ENCODE assay signal across 27 mouse cellular contexts in genomic region chr2:3541307-3542079, GRCm38 (mm10). TPM values are rescaled to one million over a fixed set of nuclear protein-coding genes. Genes with fewer than 3 reads are reported as not detected.
DNase-seq lines count a peak whose midpoint lies in the region; ATAC-seq and TF ChIP-seq lines count a peak whose summit lies in the region.
"Had no signal": no experiment of that assay in that cellular context is flagged by ENCODE, and none has a peak within 500 bp of the region (broad histone marks: within the 10 kb centered on the region; RNA-seq: fewer than 3 reads in every experiment).

No protein-coding gene starts in this region.

- H3K9ac ChIP-seq in lung, embryonic 14.5 days: no peak overlapping the region
- H3K9ac ChIP-seq in CH12.LX (ENCODE audit: insufficient read depth, low read depth): no peak overlapping the region
- no peak overlapping the region for H3K9ac ChIP-seq in intestine, embryonic 16.5 days (ENCODE audit: low read depth, low read length)
- H3K9ac ChIP-seq in stomach, embryonic 16.5 days (ENCODE audit: low read length): no peak overlapping the region
- H3K9ac ChIP-seq: heart, embryonic 15.5 days; hindbrain, embryonic 13.5 days; liver, embryonic 15.5 days; midbrain, embryonic 12.5 days had no signal

- H3K27ac ChIP-seq in lung, embryonic 14.5 days (ENCODE audit: low read depth): no peak overlapping the region
- no peak overlapping the region for H3K27ac ChIP-seq in CH12.LX (ENCODE audit: insufficient read depth, low read depth)
- H3K27ac ChIP-seq in intestine, embryonic 16.5 days (ENCODE audit: low read length): peak overlapping the region; percentile 41; the same call in 1 of the 2 replicates
- 0 out of 2 replicates have a peak overlapping the region, but pooled peaks have one; percentile 3 for H3K27ac ChIP-seq in stomach, embryonic 16.5 days (ENCODE audit: low read length)
- H3K27ac ChIP-seq: gastrocnemius, adult 2 months; heart, embryonic 10.5 days; heart, embryonic 15.5 days; hindbrain, embryonic 13.5 days; kidney, postnatal 0 days; liver, embryonic 15.5 days; midbrain, embryonic 12.5 days had no signal

- ATAC-seq in lung, embryonic 14.5 days (ENCODE audit: insufficient read depth): no peak
- no peak for ATAC-seq in intestine, embryonic 16.5 days
- ATAC-seq in stomach, embryonic 16.5 days (ENCODE audit: insufficient read depth, low FRiP score): no peak
- ATAC-seq in monocyte, adult 5-6 weeks (replicated peaks; ENCODE audit: insufficient number of reproducible peaks, low FRiP score, low TSS enrichment, poor library complexity, severe bottlenecking): no peak
- no peak for ATAC-seq in inflammation-experienced regulatory T-cells, adult 6 months
- ATAC-seq: activated CD4-positive, CD25-positive, alpha-beta regulatory T cell, adult 4 months; forebrain, embryonic 16.5 days had no signal

- no peak for TF ChIP-seq POLR2A in CH12.LX (IDR thresholded peaks at IDR 0.05; ENCODE audit: low read depth, low read length)

- no peak overlapping the region for H3K4me3 ChIP-seq in lung, embryonic 14.5 days (ENCODE audit: low read depth, low read length)
- no peak overlapping the region for H3K4me3 ChIP-seq in CH12.LX (replicated peaks in 1 of 3; ENCODE audit: low read depth in 2 of 3, low read length in 2 of 3, poor library complexity in 1 of 3)
- H3K4me3 ChIP-seq in intestine, embryonic 16.5 days (ENCODE audit: low read length): no peak overlapping the region
- H3K4me3 ChIP-seq in stomach, embryonic 16.5 days (replicated peaks; ENCODE audit: low read length): no peak overlapping the region
- H3K4me3 ChIP-seq: erythroblast, embryonic 14.5 days; gastrocnemius, adult 2 months; heart, embryonic 10.5 days; heart, embryonic 15.5 days; hindbrain, embryonic 13.5 days; liver, embryonic 15.5 days; midbrain, embryonic 12.5 days had no signal

- H3K4me2 ChIP-seq in lung, embryonic 14.5 days: no peak overlapping the region
- no peak overlapping the region for H3K4me2 ChIP-seq in CH12.LX (ENCODE audit: insufficient read depth, low read depth, poor library complexity, severe bottlenecking)
- no peak overlapping the region for H3K4me2 ChIP-seq in intestine, embryonic 16.5 days (ENCODE audit: low read depth, low read length)
- H3K4me2 ChIP-seq in stomach, embryonic 16.5 days (ENCODE audit: low read depth, low read length): no peak overlapping the region; the same call in 1 of the 2 replicates
- H3K4me2 ChIP-seq: heart, embryonic 15.5 days; hindbrain, embryonic 13.5 days; liver, embryonic 15.5 days; midbrain, embryonic 12.5 days had no signal

- WGBS in lung, embryonic 14.5 days: 51% methylated on average over 9 of the region's 9 CpGs
- 49% methylated on average over 9 of the region's 9 CpGs for WGBS in intestine, embryonic 16.5 days
- WGBS in stomach, embryonic 16.5 days: 42% methylated on average over 9 of the region's 9 CpGs

- dilution Hi-C loops in CH12.LX (cut with MboI; ENCODE audit: extremely low pct_ligation_motif_present, extremely low pct_unique_long_range_greater_than_20kb, low sequenced_read_pairs): no loop called here

- in situ Hi-C loops in CH12.LX (cut with MboI; ENCODE audit: low pct_ligation_motif_present, low pct_unique_long_range_greater_than_20kb, low sequenced_read_pairs): no loop called here

- no peak for TF ChIP-seq CTCF in lung, embryonic 14.5 days (IDR thresholded peaks at IDR 0.05; ENCODE audit: low read depth)
- TF ChIP-seq CTCF in CH12.LX (conservative IDR thresholded peaks at IDR 0.05 in 1 of 2, IDR thresholded peaks at IDR 0.05 in 1 of 2; ENCODE audit: low read depth in 2 of 2, low read length in 2 of 2): no peak

- H3K27me3 ChIP-seq in lung, embryonic 14.5 days (ENCODE audit: insufficient read depth, low read length): no peaks in the 10 kb centered on the region
- no peaks in the 10 kb centered on the region for H3K27me3 ChIP-seq in CH12.LX (replicated peaks)
- no peaks in the 10 kb centered on the region for H3K27me3 ChIP-seq in intestine, embryonic 16.5 days (replicated peaks; ENCODE audit: control insufficient read depth, insufficient read depth, low read length)
- H3K27me3 ChIP-seq in stomach, embryonic 16.5 days (ENCODE audit: control insufficient read depth, insufficient read depth, low read length): no peaks in the 10 kb centered on the region
- H3K27me3 ChIP-seq: heart, embryonic 15.5 days; hindbrain, embryonic 13.5 days; liver, embryonic 15.5 days; midbrain, embryonic 12.5 days had no signal

- H3K79me2 ChIP-seq in CH12.LX (replicated peaks; ENCODE audit: control insufficient read depth, extremely low read depth, insufficient read depth, poor library complexity, severe bottlenecking): no peaks in the 10 kb centered on the region

- no peaks in the 10 kb centered on the region for H3K9me3 ChIP-seq in lung, embryonic 14.5 days (ENCODE audit: low read depth, low read length)
- H3K9me3 ChIP-seq in CH12.LX (replicated peaks; ENCODE audit: low read length): no peaks in the 10 kb centered on the region
- no peaks in the 10 kb centered on the region for H3K9me3 ChIP-seq in intestine, embryonic 16.5 days (ENCODE audit: control insufficient read depth, low read length)
- no peaks in the 10 kb centered on the region for H3K9me3 ChIP-seq in stomach, embryonic 16.5 days (replicated peaks; ENCODE audit: control insufficient read depth, low read length)
- H3K9me3 ChIP-seq: heart, embryonic 10.5 days; heart, embryonic 15.5 days; hindbrain, embryonic 13.5 days; liver, embryonic 15.5 days; midbrain, embryonic 12.5 days had no signal

- TF ChIP-seq RAD21 in CH12.LX (IDR thresholded peaks at IDR 0.05; ENCODE audit: low read depth, low read length): no peak

- H3K36me3 ChIP-seq in lung, embryonic 14.5 days (ENCODE audit: insufficient read depth): no peaks in the 10 kb centered on the region
- H3K36me3 ChIP-seq in CH12.LX (replicated peaks in 1 of 2; ENCODE audit: control insufficient read depth in 1 of 2, insufficient read depth in 1 of 2, low read length in 1 of 2): no peaks in the 10 kb centered on the region
- no peaks in the 10 kb centered on the region for H3K36me3 ChIP-seq in intestine, embryonic 16.5 days (ENCODE audit: control insufficient read depth, insufficient read depth, low read length)
- no peaks in the 10 kb centered on the region for H3K36me3 ChIP-seq in stomach, embryonic 16.5 days (ENCODE audit: control insufficient read depth, insufficient read depth, low read length)
- H3K36me3 ChIP-seq: heart, embryonic 10.5 days; heart, embryonic 15.5 days; hindbrain, embryonic 13.5 days; liver, embryonic 15.5 days; midbrain, embryonic 12.5 days had no signal

- peaks cover 3% of the 10 kb centered on the region; the same call in 1 of the 2 replicates for H3K4me1 ChIP-seq in lung, embryonic 14.5 days (ENCODE audit: insufficient read depth)
- peaks cover 0 to 2% of the 10 kb centered on the region in 2 experiments; a peak in 1 of 4 replicates for H3K4me1 ChIP-seq in CH12.LX (ENCODE audit: control insufficient read depth in 1 of 2, insufficient read depth in 2 of 2)
- peaks cover 5% of the 10 kb centered on the region; the same call in 1 of the 2 replicates for H3K4me1 ChIP-seq in intestine, embryonic 16.5 days (ENCODE audit: control insufficient read depth, insufficient read depth, low read length)
- no peaks in the 10 kb centered on the region for H3K4me1 ChIP-seq in stomach, embryonic 16.5 days (ENCODE audit: control insufficient read depth, insufficient read depth, low read length)
- H3K4me1 ChIP-seq: heart, embryonic 10.5 days; midbrain, embryonic 12.5 days had no signal

- TF ChIP-seq EP300 in CH12.LX (IDR thresholded peaks at IDR 0.05; ENCODE audit: low read length): no peak

- DNase-seq in lung, embryonic 14.5 days: peak; percentile 24
- DNase-seq in lung, postnatal 10 days: no peak
- DNase-seq in CH12.LX (ENCODE audit: extremely low read depth): no peak
- DNase-seq: adrenal gland, adult 2 months; adrenal gland, postnatal 36 days; B cell, adult 2 months; cerebellum, adult 18-20 months; cerebellum, postnatal 14 days; gastrocnemius, adult 2 months; heart, postnatal 36 days; kidney, adult 8-10 months; liver; thymus, adult 2 months; thymus, postnatal 36 days had no signal

RNA-seq across cellular contexts. Expression of gene Cdnf, which starts 28.7 kb away (rescaled TPM):
- 0.33 TPM in 1 of 2 replicates, not detected in the other for polyA plus RNA-seq in lung, embryonic 14.5 days (2014; fragmentation: Nextera tagmentation; extraction: Ambion mirVana)
- total RNA-seq in CH12.LX (2012; rRNA removed) (0.50 and 1.2 TPM in 2 replicates), CH12.LX (2014; rRNA removed) (0.63 and 0.90 TPM in 2 replicates)
- polyA plus RNA-seq in CH12.LX (2012; ENCODE audit: insufficient read length, low read depth): 0.59 and 0.63 TPM in 2 replicates
- 0.17 and 0.32 TPM in 2 replicates for polyA plus RNA-seq in intestine, embryonic 16.5 days (2015; fragmentation: Nextera tagmentation; extraction: Ambion mirVana)
- 0.15 and 0.20 TPM in 2 replicates for polyA plus RNA-seq in stomach, embryonic 16.5 days (2015; fragmentation: Nextera tagmentation; extraction: Ambion mirVana)
- 0.68 TPM in 1 of 3 replicates, not detected in the others for total RNA-seq in monocyte, adult 5-6 weeks (2017)
- under 1 TPM; 0.43 to 0.85 (median 0.61) TPM for polyA plus RNA-seq in inflammation-experienced regulatory T-cells, adult 6 months (2017; shearing (Covaris generic))
- polyA plus RNA-seq: erythroblast, embryonic 14.5 days had no signal

RNA-seq across cellular contexts. Expression of gene Fam107b, which starts 28.8 kb away (rescaled TPM):
- 41.2 and 43.0 TPM in 2 replicates for polyA plus RNA-seq in lung, embryonic 14.5 days (2014; fragmentation: Nextera tagmentation; extraction: Ambion mirVana)
- total RNA-seq in CH12.LX (2012; rRNA removed): 39.4 and 42.6 TPM in 2 replicates
- 113 and 115 TPM in 2 replicates for total RNA-seq in CH12.LX (2014; rRNA removed)
- polyA plus RNA-seq in CH12.LX (2012; ENCODE audit: insufficient read length, low read depth): 71.7 and 93.4 TPM in 2 replicates
- 36.8 and 39.5 TPM in 2 replicates for polyA plus RNA-seq in intestine, embryonic 16.5 days (2015; fragmentation: Nextera tagmentation; extraction: Ambion mirVana)
- 42.2 and 47.0 TPM in 2 replicates for polyA plus RNA-seq in stomach, embryonic 16.5 days (2015; fragmentation: Nextera tagmentation; extraction: Ambion mirVana)
- total RNA-seq in monocyte, adult 5-6 weeks (2017): 432 to 778 TPM (median 669 TPM) in 3 replicates
- polyA plus RNA-seq in inflammation-experienced regulatory T-cells, adult 6 months (2017; shearing (Covaris generic)): 100 to 1,000 TPM; 193 to 316 (median 202) TPM

RNA-seq across cellular contexts. Expression of gene Hspa14, which starts 28.9 kb away (rescaled TPM):
- polyA plus RNA-seq in lung, embryonic 14.5 days (2014; fragmentation: Nextera tagmentation; extraction: Ambion mirVana): 128 TPM in 2 replicates
- total RNA-seq in CH12.LX (2012; rRNA removed) (88.0 and 104 TPM in 2 replicates), CH12.LX (2014; rRNA removed) (131 and 135 TPM in 2 replicates)
- 87.4 and 92.4 TPM in 2 replicates for polyA plus RNA-seq in CH12.LX (2012; ENCODE audit: insufficient read length, low read depth)
- polyA plus RNA-seq in intestine, embryonic 16.5 days (2015; fragmentation: Nextera tagmentation; extraction: Ambion mirVana): 85.3 and 96.4 TPM in 2 replicates
- polyA plus RNA-seq in stomach, embryonic 16.5 days (2015; fragmentation: Nextera tagmentation; extraction: Ambion mirVana): 84.2 and 90.2 TPM in 2 replicates
- total RNA-seq in monocyte, adult 5-6 weeks (2017): 87.0 to 139 TPM (median 114 TPM) in 3 replicates
- 100 to 1,000 TPM; 104 to 113 (median 106) TPM for polyA plus RNA-seq in inflammation-experienced regulatory T-cells, adult 6 months (2017; shearing (Covaris generic))

RNA-seq across cellular contexts. Expression of gene Gm45902, which starts 28.9 kb away (rescaled TPM):
- 7.1 and 7.5 TPM in 2 replicates for polyA plus RNA-seq in lung, embryonic 14.5 days (2014; fragmentation: Nextera tagmentation; extraction: Ambion mirVana)
- 3.8 and 4.9 TPM in 2 replicates for total RNA-seq in CH12.LX (2012; rRNA removed)
- 6.1 and 6.4 TPM in 2 replicates for total RNA-seq in CH12.LX (2014; rRNA removed)
- 4.9 TPM in 2 replicates for polyA plus RNA-seq in CH12.LX (2012; ENCODE audit: insufficient read length, low read depth)
- 2.8 TPM in 2 replicates for polyA plus RNA-seq in intestine, embryonic 16.5 days (2015; fragmentation: Nextera tagmentation; extraction: Ambion mirVana)
- 4.0 and 4.2 TPM in 2 replicates for polyA plus RNA-seq in stomach, embryonic 16.5 days (2015; fragmentation: Nextera tagmentation; extraction: Ambion mirVana)
- total RNA-seq in monocyte, adult 5-6 weeks (2017): 6.8 to 13.6 TPM (median 9.7 TPM) in 3 replicates
- polyA plus RNA-seq in inflammation-experienced regulatory T-cells, adult 6 months (2017; shearing (Covaris generic)): 1 to 10 TPM; 2.9 to 4.5 (median 4.0) TPM

Comparison
In these comparisons a context has a peak if more than half of its experiments do, and no peak if none do; other contexts are left out.
1. H3K27ac ChIP-seq: peak in intestine, embryonic 16.5 days (single experiment) and stomach, embryonic 16.5 days (single experiment); none in lung, embryonic 14.5 days (single experiment) and CH12.LX (single experiment).